Mouse (Mus musculus) left cerebral cortex, adult 9 months (tissue): ENCODE data around the gene Oasl1.

ENCODE experiments used
- DNase-seq, 2 experiments: peaks; one replicate each; pipeline ENCODE4 v3.0.0; 2022; ENCODE audit warnings: low spot score in 2 of 2

Gene Oasl1

GRCm38 (mm10) chr5:114968651-114969050 is 45.6 kb downstream of the Oasl1 start:
- DNase-seq = no peak

- no peak for DNase-seq
Observed at GRCm38 (mm10) chr5:114969064-114969463, 46.0 kb downstream of the Oasl1 start.

GRCm38 (mm10) chr5:114969609-114970215 is 46.7 kb downstream of the Oasl1 start:
- DNase-seq = no peak

GRCm38 (mm10) chr5:114970824-114971227 is 47.8 kb downstream of the Oasl1 start, which contains the start of gene Hnf1a:
Hnf1a (minus strand) TSS chr5:114971094.
- DNase-seq = no peak

GRCm38 (mm10) chr5:114972201-114972600 is 49.2 kb downstream of the Oasl1 start:
- no peak for DNase-seq

- DNase-seq = no peak
Observed at GRCm38 (mm10) chr5:114973131-114973530, 50.1 kb downstream of the Oasl1 start.

- DNase-seq = no peak
Observed at GRCm38 (mm10) chr5:114976935-114977334, 53.9 kb downstream of the Oasl1 start.

GRCm38 (mm10) chr5:114978473-114978872 is 55.4 kb downstream of the Oasl1 start:
- peak in 1 of 2 experiments; percentile 9 for DNase-seq

GRCm38 (mm10) chr5:114978888-114979249 is 55.8 kb downstream of the Oasl1 start:
- peak in 1 of 2 experiments; percentile 11 for DNase-seq

GRCm38 (mm10) chr5:114979250-114980121 is 56.4 kb downstream of the Oasl1 start:
- peak; percentile 39 to 77 for DNase-seq

GRCm38 (mm10) chr5:114980122-114980748 is 57.2 kb downstream of the Oasl1 start:
- DNase-seq = no peak

- no peak for DNase-seq
Observed at GRCm38 (mm10) chr5:114982001-114982400, 59.0 kb downstream of the Oasl1 start.

GRCm38 (mm10) chr5:114985074-114985473 is 62.0 kb downstream of the Oasl1 start:
- DNase-seq = no peak
